Mouse (Mus musculus) heart, embryonic 15.5 days (tissue): ENCODE results near the gene 4930595D18Rik. TPM values are rescaled to one million over a fixed set of nuclear protein-coding genes. Genes with fewer than 3 reads are reported as not detected.

Experiments
- ATAC-seq: fragments of 200-750 bp; cut with Nextera tagmentation; replicated peaks from 2 replicates; pipeline ENCODE4 v1.8.0; 2017; ENCODE audit warnings: low read depth, moderate TSS enrichment; ENCODE audit not compliant: insufficient number of reproducible peaks, insufficient read depth, low FRiP score
- H3K27ac ChIP-seq: fragments of 300-500 bp; sonication (generic); 2 replicates; pipeline ENCODE4 v1.5.1; 2015; ENCODE audit warnings: mild to moderate bottlenecking, inconsistent platforms
- H3K27me3 ChIP-seq: fragments of 300-500 bp; sonication (generic); 2 replicates; pipeline ENCODE4 v1.6.1; 2015; ENCODE audit warnings: inconsistent platforms
- H3K36me3 ChIP-seq: fragments of 300-500 bp; sonication (generic); 2 replicates; pipeline ENCODE4 v1.6.1; 2015; ENCODE audit warnings: mild to moderate bottlenecking, inconsistent platforms
- H3K4me1 ChIP-seq: fragments of 300-500 bp; sonication (generic); replicated peaks from 2 replicates; pipeline ENCODE4 v1.6.1; 2015; ENCODE audit warnings: inconsistent platforms
- H3K4me2 ChIP-seq: fragments of 300-500 bp; sonication (generic); 2 replicates; pipeline ENCODE4 v1.6.1; 2015; ENCODE audit warnings: inconsistent platforms, mild to moderate bottlenecking, moderate library complexity
- H3K4me3 ChIP-seq: fragments of 300-500 bp; sonication (generic); 2 replicates; pipeline ENCODE4 v1.5.1; 2015; ENCODE audit warnings: mild to moderate bottlenecking, inconsistent platforms
- H3K9ac ChIP-seq: fragments of 300-500 bp; sonication (generic); 2 replicates; pipeline ENCODE4 v1.6.1; 2015; ENCODE audit warnings: mild to moderate bottlenecking, inconsistent platforms
- H3K9me3 ChIP-seq: fragments of 300-500 bp; sonication (generic); replicated peaks from 2 replicates; pipeline ENCODE4 v1.6.1; 2016; ENCODE audit warnings: inconsistent platforms
- WGBS: fragments of 180-500 bp; shearing (Covaris S2); methylation state at CpG from one replicate; pipeline ENCODE4 v1.1.7; 2015; ENCODE audit warnings: mixed read lengths; 5-methylcytosine and 5-hydroxymethylcytosine counted together
- polyA plus RNA-seq: library from polyadenylated mRNA; unstranded; fragments of >200 nt; fragmentation: Nextera tagmentation; extraction: Ambion mirVana; gene quantifications from 2 replicates; pipeline ENCODE4 v1.2.1, GENCODE M21; 2015

4930595D18Rik gene
- not detected in 2 replicates for polyA plus RNA-seq

GRCm38 (mm10) chr12:111184476-111184875 is at the start of gene 4930595D18Rik:
TSS of gene 4930595D18Rik (minus strand) at chr12:111184491.
- no peak; the same call in 1 of the 2 replicates for ATAC-seq
- Histone ChIP-seq H3K9me3 (no peaks in the 10 kb centered on the region), H3K27ac (no peak within 1 kb of the TSS), H3K9ac (no peak within 1 kb of the TSS), H3K27me3 (no peaks in the 10 kb centered on the region), H3K4me3 (no peak within 1 kb of the TSS), H3K36me3 (no peaks in the 10 kb centered on the region), H3K4me1 (peaks cover 14% of the 10 kb centered on the region; the same call in 1 of the 2 replicates), H3K4me2 (no peak within 1 kb of the TSS)
- WGBS: 45% methylated on average over 5 of the region's 5 CpGs

GRCm38 (mm10) chr12:111233798-111234197 is 49.5 kb upstream of the 4930595D18Rik start:
- peaks cover 12% of the 10 kb centered on the region for H3K4me1 ChIP-seq
- H3K27ac ChIP-seq: no peak overlapping the region
- H3K9me3 ChIP-seq: no peaks in the 10 kb centered on the region
- no peak for ATAC-seq
- H3K4me2 ChIP-seq: no peak overlapping the region
- H3K36me3 ChIP-seq: no peaks in the 10 kb centered on the region
- H3K4me3 ChIP-seq: no peak overlapping the region
- H3K9ac ChIP-seq: no peak overlapping the region
- no peaks in the 10 kb centered on the region for H3K27me3 ChIP-seq
- 88% methylated on average over 4 of the region's 4 CpGs for WGBS

- 79% methylated on average over 2 of the region's 2 CpGs for WGBS
- Histone ChIP-seq H3K27ac (no peak overlapping the region), H3K9ac (no peak overlapping the region), H3K4me2 (no peak overlapping the region), H3K27me3 (no peaks in the 10 kb centered on the region), H3K4me3 (no peak overlapping the region), H3K9me3 (no peaks in the 10 kb centered on the region), H3K36me3 (no peaks in the 10 kb centered on the region), H3K4me1 (peaks cover 12% of the 10 kb centered on the region)
- no peak for ATAC-seq
Measured at GRCm38 (mm10) chr12:111230793-111231192, 46.5 kb upstream of the 4930595D18Rik start.

- Histone ChIP-seq H3K4me2 (no peak overlapping the region), H3K4me3 (no peak overlapping the region), H3K9ac (no peak overlapping the region), H3K36me3 (no peaks in the 10 kb centered on the region), H3K27me3 (no peaks in the 10 kb centered on the region), H3K4me1 (peaks cover 5% of the 10 kb centered on the region), H3K27ac (no peak overlapping the region), H3K9me3 (no peaks in the 10 kb centered on the region)
- WGBS: 94% methylated on average over 5 of the region's 5 CpGs
- ATAC-seq: no peak
Measured at GRCm38 (mm10) chr12:111228488-111228887, 44.2 kb upstream of the 4930595D18Rik start.

- Histone ChIP-seq H3K36me3 (peaks cover 1% of the 10 kb centered on the region; the same call in 1 of the 2 replicates), H3K4me2 (no peak overlapping the region), H3K4me1 (peaks cover 5% of the 10 kb centered on the region), H3K9ac (no peak overlapping the region), H3K27ac (no peak overlapping the region), H3K9me3 (no peaks in the 10 kb centered on the region), H3K4me3 (no peak overlapping the region), H3K27me3 (no peaks in the 10 kb centered on the region)
- ATAC-seq: no peak
- WGBS: 74% methylated on average over 4 of the region's 4 CpGs
Measured at GRCm38 (mm10) chr12:111227410-111227809, 43.1 kb upstream of the 4930595D18Rik start.

- no peak for ATAC-seq
- WGBS: 58% methylated on average over 10 of the region's 10 CpGs
Measured at GRCm38 (mm10) chr12:111225197-111225780, 41.0 kb upstream of the 4930595D18Rik start.

GRCm38 (mm10) chr12:111218867-111219266 is 34.6 kb upstream of the 4930595D18Rik start:
- H3K27me3 ChIP-seq: no peaks in the 10 kb centered on the region
- H3K4me3 ChIP-seq: no peak overlapping the region
- peaks cover 15% of the 10 kb centered on the region for H3K36me3 ChIP-seq
- ATAC-seq: no peak
- no peak overlapping the region for H3K4me2 ChIP-seq
- H3K9me3 ChIP-seq: no peaks in the 10 kb centered on the region
- no peaks in the 10 kb centered on the region for H3K4me1 ChIP-seq
- WGBS: 92% methylated on average over 6 of the region's 6 CpGs
- no peak overlapping the region for H3K9ac ChIP-seq
- no peak overlapping the region for H3K27ac ChIP-seq

More at GRCm38 (mm10) chr12:111225197-111225780, 41.0 kb upstream of the 4930595D18Rik start:
- no peak overlapping the region for H3K27ac ChIP-seq
- peaks cover 5% of the 10 kb centered on the region for H3K4me1 ChIP-seq
- H3K9me3 ChIP-seq: no peaks in the 10 kb centered on the region
- H3K4me2 ChIP-seq: no peak overlapping the region
- H3K9ac ChIP-seq: no peak overlapping the region
- no peak overlapping the region for H3K4me3 ChIP-seq
- no peaks in the 10 kb centered on the region for H3K27me3 ChIP-seq
- peaks cover 15% of the 10 kb centered on the region for H3K36me3 ChIP-seq

- H3K9ac ChIP-seq: no peak overlapping the region
- H3K4me3 ChIP-seq: no peak overlapping the region
- 0 out of 2 replicates have a peak, but pooled peaks cover 2% of the 10 kb centered on the region for H3K4me1 ChIP-seq
- H3K27me3 ChIP-seq: no peaks in the 10 kb centered on the region
- WGBS: 83% methylated on average over 5 of the region's 5 CpGs
- no peak overlapping the region for H3K4me2 ChIP-seq
- no peak overlapping the region for H3K27ac ChIP-seq
- no peak for ATAC-seq
- H3K36me3 ChIP-seq: no peaks in the 10 kb centered on the region
- no peaks in the 10 kb centered on the region for H3K9me3 ChIP-seq
Measured at GRCm38 (mm10) chr12:111211729-111212128, 27.4 kb upstream of the 4930595D18Rik start.

GRCm38 (mm10) chr12:111207641-111208040 is 23.4 kb upstream of the 4930595D18Rik start:
- Histone ChIP-seq H3K36me3 (no peaks in the 10 kb centered on the region), H3K9ac (no peak overlapping the region), H3K27ac (no peak overlapping the region), H3K4me3 (no peak overlapping the region), H3K4me1 (no peaks in the 10 kb centered on the region), H3K9me3 (no peaks in the 10 kb centered on the region), H3K27me3 (no peaks in the 10 kb centered on the region), H3K4me2 (no peak overlapping the region)
- 69% methylated on average over 3 of the region's 3 CpGs for WGBS
- ATAC-seq: no peak

- no peaks in the 10 kb centered on the region for H3K4me1 ChIP-seq
- H3K9me3 ChIP-seq: no peaks in the 10 kb centered on the region
- no peak overlapping the region for H3K9ac ChIP-seq
- H3K4me2 ChIP-seq: no peak overlapping the region
- H3K36me3 ChIP-seq: no peaks in the 10 kb centered on the region
- 81% methylated on average over 3 of the region's 3 CpGs for WGBS
- H3K27me3 ChIP-seq: no peaks in the 10 kb centered on the region
- H3K27ac ChIP-seq: no peak overlapping the region
- no peak for ATAC-seq
- no peak overlapping the region for H3K4me3 ChIP-seq
Measured at GRCm38 (mm10) chr12:111203945-111204344, 19.7 kb upstream of the 4930595D18Rik start.

GRCm38 (mm10) chr12:111203076-111203475 is 18.8 kb upstream of the 4930595D18Rik start:
- Histone ChIP-seq H3K4me2 (no peak overlapping the region), H3K27ac (no peak overlapping the region), H3K9me3 (no peaks in the 10 kb centered on the region), H3K36me3 (no peaks in the 10 kb centered on the region), H3K4me3 (no peak overlapping the region), H3K4me1 (no peaks in the 10 kb centered on the region), H3K27me3 (no peaks in the 10 kb centered on the region), H3K9ac (no peak overlapping the region)
- ATAC-seq: no peak
- 75% methylated on average over 10 of the region's 10 CpGs for WGBS

GRCm38 (mm10) chr12:111196548-111196947 is 12.3 kb upstream of the 4930595D18Rik start:
- peaks cover 5% of the 10 kb centered on the region; the same call in 1 of the 2 replicates for H3K4me1 ChIP-seq
- H3K36me3 ChIP-seq: no peaks in the 10 kb centered on the region
- no peaks in the 10 kb centered on the region for H3K9me3 ChIP-seq
- H3K9ac ChIP-seq: no peak overlapping the region
- H3K27me3 ChIP-seq: no peaks in the 10 kb centered on the region
- H3K27ac ChIP-seq: no peak overlapping the region
- H3K4me3 ChIP-seq: no peak overlapping the region
- H3K4me2 ChIP-seq: no peak overlapping the region
- 72% methylated on average over 4 of the region's 4 CpGs for WGBS
- no peak for ATAC-seq
